Mouse (Mus musculus) bone marrow macrophage, adult 2 months (primary cell): ENCODE measurements around the gene C1qtnf5. TPM values are rescaled to one million over a fixed set of nuclear protein-coding genes. Genes with fewer than 3 reads are reported as not detected.

Source experiments
- H3K27ac ChIP-seq: 2 replicates; pipeline ENCODE4 v1.5.1; 2012; ENCODE audit warnings: low read depth, low read length; ENCODE audit not compliant: insufficient read depth
- H3K4me1 ChIP-seq: 2 replicates; pipeline ENCODE4 v1.6.1; 2012; ENCODE audit warnings: low read length; ENCODE audit not compliant: control insufficient read depth, insufficient read depth
- H3K4me3 ChIP-seq: 2 replicates; pipeline ENCODE4 v1.5.1; 2012; ENCODE audit warnings: mild to moderate bottlenecking, low read length, moderate library complexity; ENCODE audit not compliant: insufficient read depth
- CTCF ChIP-seq: IDR thresholded peaks from 2 replicates; pipeline ENCODE4 v1.5.1; 2012; ENCODE audit warnings: low read depth, mild to moderate bottlenecking, low read length, moderate library complexity
- POLR2A ChIP-seq: IDR thresholded peaks from 2 replicates; pipeline ENCODE4 v1.6.1; 2012; ENCODE audit warnings: mild to moderate bottlenecking, low read depth, low read length, borderline replicate concordance
- polyA plus RNA-seq: library from polyadenylated mRNA; stranded (reverse); fragments of >200 nt; gene quantifications from 2 replicates; pipeline ENCODE4 v1.2.4, GENCODE M21; 2012; ENCODE audit not compliant: missing spikeins, insufficient read depth, insufficient read length

C1qtnf5 gene
- polyA plus RNA-seq, 1 experiment: not detected

DNA sequence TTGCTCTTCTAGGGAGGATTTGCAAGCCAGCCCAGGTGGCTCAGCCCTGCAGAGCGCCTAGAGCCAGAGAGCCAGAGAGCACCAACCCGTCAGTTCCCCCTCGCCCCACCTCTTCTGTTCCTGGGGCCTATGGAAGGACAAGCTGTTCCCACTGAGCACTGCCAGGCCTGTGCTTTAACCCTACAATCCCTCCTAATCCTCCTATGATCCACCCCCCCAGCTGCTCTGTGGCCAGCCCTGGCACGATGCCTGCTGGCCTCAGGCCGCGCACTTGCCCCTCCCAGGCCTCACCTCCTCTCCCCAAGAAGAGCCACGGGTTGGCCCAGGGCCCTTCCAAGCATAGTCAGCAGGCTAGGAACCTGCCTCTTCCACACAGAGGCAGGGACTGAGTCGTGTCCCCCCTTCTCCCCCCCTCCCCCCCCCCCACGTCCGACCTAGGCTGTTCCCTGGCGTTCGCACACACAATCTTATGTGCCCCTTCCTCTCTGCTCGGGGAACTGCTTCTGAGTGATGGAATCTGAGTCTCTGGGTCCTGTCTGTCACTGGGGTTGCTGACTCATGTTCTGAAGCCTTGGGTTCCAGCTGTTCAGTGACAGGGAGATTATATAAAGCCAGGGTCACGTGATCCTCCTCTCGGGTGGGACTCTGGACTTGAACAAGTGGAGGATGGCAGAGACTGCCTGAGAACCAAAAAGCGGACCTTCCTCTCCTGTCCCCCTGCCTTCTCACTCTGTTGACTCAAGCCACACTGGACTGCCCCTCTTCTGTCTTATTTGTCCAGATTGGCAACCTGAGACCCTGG is 27.9 kb upstream of the C1qtnf5 start:
- no peak overlapping the region for H3K27ac ChIP-seq
- H3K4me1 ChIP-seq: peaks cover 28% of the 10 kb centered on the region
- TF ChIP-seq POLR2A (no peak), CTCF (no peak)
- H3K4me3 ChIP-seq: no peak overlapping the region

- TF ChIP-seq CTCF (no peak), POLR2A (no peak)
- H3K4me1 ChIP-seq: peaks cover 28% of the 10 kb centered on the region
Observed at GRCm38 (mm10) chr9:44079997-44080780, 26.9 kb upstream of the C1qtnf5 start.

DNA sequence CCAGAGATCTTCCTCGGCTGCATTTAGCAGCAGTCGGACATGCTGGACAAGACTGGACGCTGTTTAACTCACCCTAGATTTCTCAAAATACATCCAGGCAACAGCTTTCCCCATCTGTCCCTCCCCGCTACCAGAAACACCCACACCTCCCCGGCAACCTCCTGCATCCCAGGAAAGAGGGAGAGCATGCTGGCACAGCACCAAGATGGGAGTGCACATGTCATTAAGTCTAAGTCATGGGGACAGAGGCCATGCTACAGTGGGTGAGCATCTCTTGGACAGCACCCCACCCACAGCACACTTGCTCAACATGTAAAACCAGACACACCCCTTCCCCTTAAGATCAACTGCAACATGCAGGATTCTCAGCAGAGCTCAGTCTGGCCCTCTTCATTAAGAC is 26.1 kb upstream of the C1qtnf5 start:
- Histone ChIP-seq H3K4me1 (peaks cover 31% of the 10 kb centered on the region), H3K4me3 (no peak overlapping the region), H3K27ac (no peak overlapping the region)
- TF ChIP-seq POLR2A (no peak), CTCF (no peak)

More at GRCm38 (mm10) chr9:44079997-44080780, 26.9 kb upstream of the C1qtnf5 start:
- Histone ChIP-seq H3K4me3 (no peak overlapping the region), H3K27ac (no peak overlapping the region)

- no peak for TF ChIP-seq POLR2A
- TF ChIP-seq CTCF: no peak
- peaks cover 31% of the 10 kb centered on the region for H3K4me1 ChIP-seq
Observed at GRCm38 (mm10) chr9:44081581-44081980, 25.5 kb upstream of the C1qtnf5 start.

GRCm38 (mm10) chr9:44082266-44082665 is 24.8 kb upstream of the C1qtnf5 start:
- TF ChIP-seq CTCF (no peak), POLR2A (no peak)
- no peak overlapping the region for H3K4me3 ChIP-seq
- H3K27ac ChIP-seq: no peak overlapping the region
- H3K4me1 ChIP-seq: peaks cover 31% of the 10 kb centered on the region

More at GRCm38 (mm10) chr9:44081581-44081980, 25.5 kb upstream of the C1qtnf5 start:
- H3K27ac ChIP-seq: no peak overlapping the region
- no peak overlapping the region for H3K4me3 ChIP-seq

- TF ChIP-seq CTCF: no peak
- Histone ChIP-seq H3K4me1 (peaks cover 41% of the 10 kb centered on the region), H3K4me3 (peak overlapping the region; percentile 61), H3K27ac (no peak overlapping the region)
Observed at GRCm38 (mm10) chr9:44083392-44084121, 23.5 kb upstream of the C1qtnf5 start.

- TF ChIP-seq CTCF (no peak), POLR2A (no peak)
- peak overlapping the region; percentile 61 for H3K4me3 ChIP-seq
- peaks cover 36% of the 10 kb centered on the region for H3K4me1 ChIP-seq
- H3K27ac ChIP-seq: 0 out of 2 replicates have a peak overlapping the region, but pooled peaks have one; percentile 2
Observed at GRCm38 (mm10) chr9:44084236-44084635, 22.8 kb upstream of the C1qtnf5 start.

DNA sequence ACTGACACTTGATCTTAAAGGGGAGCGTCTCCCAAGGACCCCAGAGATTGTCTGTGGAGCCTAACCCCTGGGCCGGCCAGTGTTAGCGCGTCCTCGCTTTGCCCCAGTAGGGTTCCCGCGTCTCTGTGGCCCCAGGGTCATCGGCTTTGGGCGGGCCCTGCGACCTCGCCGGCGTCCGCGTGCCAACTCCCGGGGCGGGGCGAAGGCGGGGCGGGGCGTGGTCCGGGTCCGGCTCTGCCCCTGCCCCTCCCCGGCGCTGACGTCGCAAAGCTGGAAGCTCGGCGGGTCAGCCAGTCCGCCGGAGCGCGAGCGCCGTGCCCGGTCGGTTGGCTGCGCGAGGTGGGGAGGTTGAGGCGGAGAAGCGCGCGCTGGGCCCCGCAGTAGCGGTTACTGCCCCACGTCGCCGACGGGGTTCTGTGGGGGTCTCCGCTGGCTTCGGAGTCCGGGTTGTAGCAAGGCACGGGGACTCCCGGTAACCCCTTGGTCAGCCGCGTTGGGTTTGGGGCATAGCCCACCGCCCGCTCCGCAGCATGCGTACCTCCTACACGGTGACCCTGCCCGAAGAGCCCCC is 22.3 kb upstream of the C1qtnf5 start:
- Histone ChIP-seq H3K4me1 (peaks cover 36% of the 10 kb centered on the region), H3K4me3 (peak overlapping the region; percentile 61), H3K27ac (no peak overlapping the region)
- no peak; the same call in 1 of the 2 replicates for TF ChIP-seq POLR2A

GRCm38 (mm10) chr9:44085276-44085675 is 21.8 kb upstream of the C1qtnf5 start:
- Histone ChIP-seq H3K27ac (no peak overlapping the region), H3K4me3 (peak overlapping the region; percentile 52), H3K4me1 (peaks cover 40% of the 10 kb centered on the region)
- TF ChIP-seq CTCF: no peak
